9 mouse cellular contexts compared by ENCODE assay signal in the genomic region with DNA sequence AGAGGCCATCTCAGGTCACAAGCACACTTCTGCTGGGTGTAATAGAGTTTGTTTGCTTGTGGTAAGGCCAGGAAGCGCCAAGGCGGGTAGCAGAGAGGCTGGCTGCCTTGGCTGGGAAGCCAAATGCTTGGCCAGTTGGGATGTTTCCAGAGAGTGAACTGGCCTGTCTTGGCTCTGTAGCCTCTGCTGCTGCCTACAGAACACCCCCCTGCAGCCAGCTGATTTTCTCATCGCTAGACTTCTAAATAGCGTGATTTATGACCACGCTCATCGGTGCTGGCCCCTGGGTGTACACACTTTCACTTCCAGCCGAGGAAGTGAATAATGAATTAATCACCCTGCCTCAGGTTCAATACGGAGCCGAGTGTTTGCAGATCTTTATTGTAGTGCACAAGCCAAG.
DNase-seq lines count a peak whose midpoint lies in the region; ATAC-seq and TF ChIP-seq lines count a peak whose summit lies in the region.
"Had no signal": no experiment of that assay in that cellular context is flagged by ENCODE, and none has a peak within 500 bp of the region (broad histone marks: within the 10 kb centered on the region; RNA-seq: fewer than 3 reads in every experiment).

No protein-coding gene starts in this region.

- intact Hi-C loops in heart, adult 2 months (cut with DNase I): no loop called here

- no peak for TF ChIP-seq POLR2A in heart, adult 2 months (IDR thresholded peaks at IDR 0.05; ENCODE audit: insufficient read depth, low read depth, low read length)

- no peak overlapping the region for H3K4me2 ChIP-seq in heart, embryonic 11.5 days

- no peak for ATAC-seq in heart, embryonic 11.5 days (replicated peaks; ENCODE audit: insufficient number of reproducible peaks, low FRiP score, low TSS enrichment)

- TF ChIP-seq EP300 in heart, adult 2 months (IDR thresholded peaks at IDR 0.05; ENCODE audit: insufficient read depth, low read depth, low read length): 0 out of 2 replicates have a peak, but pooled peaks have one; percentile 14

- DNase-seq in heart, adult 2 months: peak; percentile 59 to 79
- peak; percentile 74 for DNase-seq in brain, adult 2 months (ENCODE audit: low read depth, low spot score)
- peak; percentile 34 to 64 for DNase-seq in gastrocnemius, postnatal 4 days (ENCODE audit: low spot score in 2 of 2)
- DNase-seq in kidney, adult 9 months: peak; percentile 13
- DNase-seq in lung, postnatal 14 days: peak; percentile 51
- DNase-seq in spleen, postnatal 10 days (ENCODE audit: low spot score in 2 of 2): no peak
- DNase-seq in forebrain, embryonic 10.5 days (ENCODE audit: extremely low spot score, low spot score): no peak

- no peaks in the 10 kb centered on the region for H3K79me2 ChIP-seq in heart, adult 2 months (replicated peaks; ENCODE audit: control insufficient read depth, insufficient read depth, low read length)

- H3K4me1 ChIP-seq in heart, adult 2 months (ENCODE audit: control insufficient read depth, insufficient read depth, low read length): peaks cover 1% of the 10 kb centered on the region; the same call in 1 of the 2 replicates
- H3K4me1 ChIP-seq in heart, embryonic 11.5 days (ENCODE audit: control insufficient read depth, insufficient read depth, low read length): no peaks in the 10 kb centered on the region
- peaks cover 11% of the 10 kb centered on the region; the same call in 1 of the 2 replicates for H3K4me1 ChIP-seq in forebrain, embryonic 10.5 days

- 46% methylated on average over 9 of the region's 9 CpGs for WGBS in heart, adult 2 months
- 70% methylated on average over 9 of the region's 9 CpGs for WGBS in heart, embryonic 11.5 days (ENCODE audit: insufficient replicate concordance)
- 87% methylated on average over 9 of the region's 9 CpGs for WGBS in forebrain, embryonic 10.5 days

- H3K9me3 ChIP-seq in heart, embryonic 11.5 days (replicated peaks; ENCODE audit: control insufficient read depth, low read length): no peaks in the 10 kb centered on the region
- no peaks in the 10 kb centered on the region for H3K9me3 ChIP-seq in forebrain, embryonic 10.5 days

- H3K9ac ChIP-seq in heart, adult 2 months (ENCODE audit: low read depth, low read length): no peak overlapping the region
- no peak overlapping the region for H3K9ac ChIP-seq in heart, embryonic 11.5 days (ENCODE audit: low read depth, low read length)
- H3K9ac ChIP-seq: liver, embryonic 14.5 days had no signal

- H3K36me3 ChIP-seq in heart, adult 2 months (ENCODE audit: control insufficient read depth, insufficient read depth, low read length): no peaks in the 10 kb centered on the region
- no peaks in the 10 kb centered on the region for H3K36me3 ChIP-seq in heart, embryonic 11.5 days (ENCODE audit: control insufficient read depth, insufficient read depth, low read length)
- no peaks in the 10 kb centered on the region for H3K36me3 ChIP-seq in forebrain, embryonic 10.5 days (replicated peaks)

- H3K27me3 ChIP-seq in heart, adult 2 months (ENCODE audit: control insufficient read depth, insufficient read depth, low read length): no peaks in the 10 kb centered on the region
- H3K27me3 ChIP-seq in heart, embryonic 11.5 days (ENCODE audit: control insufficient read depth, insufficient read depth, low read length): no peaks in the 10 kb centered on the region
- no peaks in the 10 kb centered on the region for H3K27me3 ChIP-seq in forebrain, embryonic 10.5 days (ENCODE audit: poor library complexity, severe bottlenecking)

- no peak overlapping the region for H3K4me3 ChIP-seq in heart, adult 2 months
- H3K4me3 ChIP-seq in heart, embryonic 11.5 days (ENCODE audit: low read depth, low read length): no peak overlapping the region
- no peak overlapping the region for H3K4me3 ChIP-seq in forebrain, embryonic 10.5 days

- no peak for TF ChIP-seq CTCF in heart, adult 2 months (IDR thresholded peaks at IDR 0.05)

- peak overlapping the region; percentile 31 for H3K27ac ChIP-seq in heart, adult 2 months
- no peak overlapping the region for H3K27ac ChIP-seq in heart, embryonic 11.5 days (ENCODE audit: low read depth, low read length)
- no peak overlapping the region for H3K27ac ChIP-seq in forebrain, embryonic 10.5 days
- H3K27ac ChIP-seq: liver, embryonic 14.5 days had no signal

Comparison
In these comparisons a context has a peak if more than half of its experiments do, and no peak if none do; other contexts are left out.
1. DNase-seq: peak in heart, adult 2 months (2 of 2), brain, adult 2 months (single experiment), gastrocnemius, postnatal 4 days (2 of 2), kidney, adult 9 months (single experiment) and lung, postnatal 14 days (single experiment); none in spleen, postnatal 10 days (0 of 2) and forebrain, embryonic 10.5 days (single experiment).